Mouse (Mus musculus) kidney, adult 2 months (tissue): ENCODE measurements around the gene Washc1.

Source experiments
- CTCF ChIP-seq: fragments of 200-500 bp; conservative IDR thresholded peaks from 2 replicates; pipeline ENCODE4 v1.5.1; 2011; ENCODE audit warnings: low read depth, mild to moderate bottlenecking, control low read depth, low read length, moderate library complexity, mixed read lengths; ENCODE audit not compliant: insufficient read depth, insufficient read length
- POLR2A ChIP-seq: fragments of 200-500 bp; IDR thresholded peaks from one replicate; pipeline ENCODE4 v1.6.1; 2011; ENCODE audit warnings: low read depth, low read length, control low read depth

- TF ChIP-seq POLR2A: no peak
- TF ChIP-seq CTCF: no peak
Observed at GRCm38 (mm10) chr17:66130371-66130770, 19.0 kb downstream of the Washc1 start.
